Mouse (Mus musculus): ENCODE measurements around the gene Elavl1.

GRCm38 (mm10) chr8:4247951-4248540, 77.2 kb downstream of the Elavl1 start, which contains the start of gene Tgfbr3l:
- TF ChIP-seq CTCF (IDR thresholded peaks at IDR 0.05; ENCODE audit: low read depth) = no peak
- no peak for TF ChIP-seq EP300 (IDR thresholded peaks at IDR 0.05; ENCODE audit: low read depth)
